Mouse (Mus musculus) adrenal gland, adult 8-10 months (tissue): ENCODE data around the gene Sdk2. TPM values are rescaled to one million over a fixed set of nuclear protein-coding genes. Genes with fewer than 3 reads are reported as not detected.

Source experiments
- DNase-seq: peaks from one replicate; pipeline ENCODE4 v3.0.0; 2022
- total RNA-seq, 4 experiments: library from RNA; stranded (reverse); gene quantifications; 2 replicates each; pipeline ENCODE4 v1.2.4; 2022

The Sdk2 gene
- total RNA-seq, 4 experiments from 2014 or later, result 1.9 to 5.5 (median 3.0) TPM

DNA sequence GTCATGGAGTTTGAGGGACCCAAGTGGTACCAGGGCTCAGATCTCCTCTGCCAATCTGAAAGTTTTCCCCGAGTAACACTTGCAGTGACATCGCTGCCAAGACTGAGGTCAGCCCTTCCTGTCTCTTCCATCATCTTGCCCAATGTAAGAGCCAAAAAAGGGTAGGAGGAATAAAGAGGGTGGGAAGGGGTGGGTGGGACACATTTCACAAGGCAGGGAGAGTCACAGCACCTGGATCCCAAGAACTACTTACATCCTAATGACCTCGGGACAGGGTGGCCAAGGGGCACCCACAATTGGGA, 329.3 kb downstream of the Sdk2 start:
- DNase-seq, result no peak

GRCm38 (mm10) chr11:113736848-113737552, 329.8 kb downstream of the Sdk2 start:
- DNase-seq, result no peak

DNA sequence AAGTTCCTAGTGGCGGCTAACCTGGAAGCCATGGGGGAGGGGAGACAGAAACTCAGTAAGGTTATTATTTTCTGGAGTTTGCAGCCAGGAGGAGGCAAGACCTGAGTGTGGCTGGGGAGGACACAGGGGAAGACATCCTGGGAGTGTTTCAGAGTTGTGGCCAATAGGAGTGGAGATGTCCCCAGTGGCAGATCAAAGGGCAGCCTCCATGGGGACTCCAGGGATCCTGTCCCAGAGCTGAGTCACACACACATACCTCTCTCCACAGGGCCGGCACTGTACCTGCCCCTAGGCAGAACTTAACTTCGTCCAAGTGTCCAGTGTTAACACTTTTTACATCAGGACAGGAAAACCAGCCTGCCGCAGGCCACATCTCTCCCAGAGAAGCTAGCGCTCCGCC, 331.7 kb downstream of the Sdk2 start:
- DNase-seq, result no peak

DNA sequence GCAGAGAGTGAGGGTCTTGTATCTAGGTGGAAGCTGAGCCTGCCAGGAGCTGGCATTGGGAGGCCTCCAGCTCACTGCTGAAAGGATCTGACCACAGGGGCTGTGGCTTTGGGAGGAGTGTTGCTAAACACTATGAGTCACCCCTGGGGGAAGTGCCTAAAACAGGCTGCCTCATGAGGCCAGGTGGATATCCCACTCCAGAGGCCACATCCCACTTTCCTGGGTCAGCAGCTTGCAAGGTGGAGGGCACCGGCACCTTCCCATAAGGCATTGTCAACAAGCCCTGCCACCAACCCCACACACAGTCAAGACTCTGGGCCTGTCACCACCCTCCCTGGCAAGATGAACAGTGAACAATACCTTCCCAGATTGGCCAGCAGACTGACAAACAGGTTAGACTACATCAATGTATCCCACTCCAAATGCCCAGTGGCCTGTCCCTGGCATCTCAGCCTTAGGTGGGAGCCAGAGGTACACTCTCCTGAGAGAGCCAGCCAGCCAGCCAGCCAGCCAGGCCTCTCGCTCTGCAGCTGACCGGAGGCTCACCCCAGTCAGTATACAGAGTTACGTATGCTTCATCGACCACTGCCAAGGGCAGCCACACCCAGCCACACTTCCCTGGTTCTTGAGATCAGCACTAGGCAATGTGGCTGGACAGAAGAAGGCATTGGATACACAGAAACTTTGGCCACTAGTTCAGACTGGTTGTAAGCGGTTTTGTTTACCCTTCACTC, 333.0 kb downstream of the Sdk2 start:
- DNase-seq, result peak; percentile 68

DNA sequence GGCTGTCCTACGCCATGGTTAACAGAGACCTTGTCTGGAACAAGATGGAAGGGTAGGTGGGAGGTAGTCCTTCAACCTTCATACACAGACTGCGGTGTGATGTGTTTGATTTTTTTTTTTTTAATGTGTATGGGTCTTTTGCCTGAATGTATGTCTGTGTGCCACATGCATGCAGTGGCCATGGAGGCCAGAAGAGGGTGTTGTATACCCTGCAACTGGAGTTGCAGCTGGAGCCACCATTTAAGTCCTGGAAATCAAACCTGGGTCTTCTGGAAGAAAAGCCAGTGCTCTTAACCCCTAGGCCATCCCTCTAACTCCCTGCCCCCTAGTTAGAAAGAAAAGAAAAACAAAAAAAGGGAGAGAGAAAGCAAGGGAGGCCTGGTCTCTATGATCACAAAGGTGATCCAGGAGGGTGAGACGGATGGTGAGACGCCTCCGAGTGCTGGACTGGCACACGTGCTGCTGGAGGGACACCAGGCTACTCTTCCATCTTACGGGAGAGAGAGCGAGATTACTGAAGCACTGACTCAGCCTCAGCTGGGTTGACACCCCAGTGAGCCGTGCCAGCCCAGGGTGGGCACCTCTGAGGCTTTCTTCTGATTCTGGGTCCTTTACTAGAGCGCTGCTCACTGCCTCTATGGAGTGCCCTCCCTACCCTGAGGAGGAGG, 334.8 kb downstream of the Sdk2 start:
- DNase-seq, result no peak

DNA sequence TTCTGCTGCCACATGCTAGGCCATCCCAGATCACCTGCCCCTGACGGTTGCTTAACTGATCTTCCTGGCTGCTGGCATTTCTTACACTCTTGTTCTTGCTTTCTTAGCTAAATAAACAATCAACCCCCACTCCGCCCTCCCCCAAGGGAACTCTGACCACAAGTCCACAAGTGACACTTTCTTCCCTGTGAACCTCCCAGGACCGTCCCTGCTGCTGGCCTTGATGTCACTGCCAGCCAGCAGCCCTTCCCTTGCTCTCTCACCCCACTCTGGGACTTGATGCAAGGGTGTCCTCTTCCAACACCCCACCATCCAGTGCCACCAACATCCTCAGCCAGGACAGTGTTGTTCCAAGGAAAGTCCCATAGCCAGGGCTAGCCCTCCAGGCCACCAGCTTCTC, 336.0 kb downstream of the Sdk2 start:
- DNase-seq, result no peak

DNA sequence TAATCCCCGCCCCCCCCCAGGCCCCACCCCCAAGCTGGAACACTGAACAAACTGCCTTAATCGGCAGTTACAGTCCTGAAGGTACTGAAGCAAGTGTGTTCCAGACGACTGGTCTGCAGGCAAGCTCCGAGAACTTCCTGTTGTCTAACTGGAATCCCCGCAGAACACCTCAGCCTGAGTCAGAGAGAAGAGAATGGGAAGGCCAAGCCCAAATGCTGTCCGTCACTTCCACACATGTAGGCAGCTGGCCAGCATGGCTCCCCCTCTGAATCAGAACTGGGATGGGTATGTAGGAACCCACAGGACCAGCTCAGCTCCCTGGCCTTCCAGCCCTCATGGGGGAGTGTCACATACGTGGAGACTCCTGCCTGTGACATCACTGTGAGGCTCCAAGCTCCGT, 336.9 kb downstream of the Sdk2 start:
- DNase-seq, result peak; percentile 76

GRCm38 (mm10) chr11:113729239-113729638, 337.6 kb downstream of the Sdk2 start:
- DNase-seq, result no peak

- no peak for DNase-seq
Observed at GRCm38 (mm10) chr11:113727992-113728391, 338.9 kb downstream of the Sdk2 start.

- no peak for DNase-seq
Observed at GRCm38 (mm10) chr11:113726994-113727888, 339.6 kb downstream of the Sdk2 start.
